ENCODE assay signal across 16 mouse cellular contexts in genomic region chr4:153633260-153633659, GRCm38 (mm10).
DNase-seq lines count a peak whose midpoint lies in the region; ATAC-seq lines count a peak whose summit lies in the region.
"Had no signal": no experiment of that assay in that cellular context is flagged by ENCODE, and none has a peak within 500 bp of the region (broad histone marks: within the 10 kb centered on the region; RNA-seq: fewer than 3 reads in every experiment).

No protein-coding gene starts in this region.

- no peaks in the 10 kb centered on the region for H3K36me3 ChIP-seq in midbrain, embryonic 13.5 days
- H3K36me3 ChIP-seq in midbrain, embryonic 10.5 days, result no peaks in the 10 kb centered on the region
- H3K36me3 ChIP-seq in embryonic facial prominence, embryonic 10.5 days (replicated peaks), result no peaks in the 10 kb centered on the region
- no peaks in the 10 kb centered on the region for H3K36me3 ChIP-seq in hindbrain, embryonic 13.5 days
- H3K36me3 ChIP-seq: limb, embryonic 10.5 days; liver, embryonic 13.5 days had no signal

- peaks cover 34% of the 10 kb centered on the region for H3K4me1 ChIP-seq in midbrain, embryonic 13.5 days (replicated peaks)
- H3K4me1 ChIP-seq in midbrain, embryonic 10.5 days, result peaks cover 30% of the 10 kb centered on the region
- 0 out of 2 replicates have a peak, but pooled peaks cover 2% of the 10 kb centered on the region for H3K4me1 ChIP-seq in embryonic facial prominence, embryonic 10.5 days
- peaks cover 38% of the 10 kb centered on the region for H3K4me1 ChIP-seq in hindbrain, embryonic 13.5 days (replicated peaks)
- H3K4me1 ChIP-seq: limb, embryonic 10.5 days; liver, embryonic 13.5 days had no signal

- H3K9ac ChIP-seq in midbrain, embryonic 13.5 days (replicated peaks), result 0 out of 2 replicates have a peak overlapping the region, but pooled peaks have one; percentile 36
- H3K9ac ChIP-seq in hindbrain, embryonic 13.5 days, result no peak overlapping the region
- H3K9ac ChIP-seq: liver, embryonic 13.5 days had no signal

- DNase-seq in midbrain, embryonic 10.5 days (ENCODE audit: low spot score), result no peak
- peak; percentile 12 for DNase-seq in embryonic facial prominence, embryonic 10.5 days (ENCODE audit: low spot score)
- peak; percentile 26 for DNase-seq in right cerebral cortex, postnatal 4 days
- DNase-seq in gastrocnemius, adult 18-20 months (ENCODE audit: low spot score), result no peak
- DNase-seq in thymus, postnatal 0 days (ENCODE audit: low spot score), result no peak
- DNase-seq: adrenal gland, adult 2 months; cerebellum, postnatal 25 days; liver, embryonic 13.5 days; lung, postnatal 10 days; thymus, adult 2 months had no signal

- no peak overlapping the region for H3K4me2 ChIP-seq in midbrain, embryonic 13.5 days (replicated peaks)
- no peak overlapping the region for H3K4me2 ChIP-seq in hindbrain, embryonic 13.5 days
- H3K4me2 ChIP-seq: liver, embryonic 13.5 days had no signal

- H3K9me3 ChIP-seq in midbrain, embryonic 13.5 days, result 0 out of 2 replicates have a peak, but pooled peaks cover 5% of the 10 kb centered on the region
- H3K9me3 ChIP-seq in midbrain, embryonic 10.5 days (replicated peaks), result no peaks in the 10 kb centered on the region
- H3K9me3 ChIP-seq in embryonic facial prominence, embryonic 10.5 days, result 0 out of 2 replicates have a peak, but pooled peaks cover 5% of the 10 kb centered on the region
- H3K9me3 ChIP-seq in hindbrain, embryonic 13.5 days, result no peaks in the 10 kb centered on the region
- H3K9me3 ChIP-seq: limb, embryonic 10.5 days; liver, embryonic 13.5 days had no signal

- no peak for ATAC-seq in midbrain, embryonic 13.5 days
- ATAC-seq in hindbrain, embryonic 13.5 days (ENCODE audit: low FRiP score), result no peak
- ATAC-seq: CD4-positive, CD25-positive, alpha-beta regulatory T cell, adult 4 months; inflammation-experienced regulatory T-cells, adult 6 months had no signal

- no peak overlapping the region for H3K4me3 ChIP-seq in midbrain, embryonic 13.5 days (replicated peaks)
- no peak overlapping the region for H3K4me3 ChIP-seq in midbrain, embryonic 10.5 days
- H3K4me3 ChIP-seq in embryonic facial prominence, embryonic 10.5 days, result no peak overlapping the region
- no peak overlapping the region for H3K4me3 ChIP-seq in hindbrain, embryonic 13.5 days
- H3K4me3 ChIP-seq: limb, embryonic 10.5 days; liver, embryonic 13.5 days had no signal

- H3K27ac ChIP-seq in midbrain, embryonic 13.5 days, result peak overlapping the region; percentile 65
- no peak overlapping the region for H3K27ac ChIP-seq in midbrain, embryonic 10.5 days (replicated peaks)
- no peak overlapping the region for H3K27ac ChIP-seq in embryonic facial prominence, embryonic 10.5 days (replicated peaks)
- H3K27ac ChIP-seq in hindbrain, embryonic 13.5 days, result peak overlapping the region; percentile 70; the same call in 1 of the 2 replicates
- H3K27ac ChIP-seq: kidney, postnatal 0 days; limb, embryonic 10.5 days; liver, embryonic 13.5 days had no signal

- H3K27me3 ChIP-seq in midbrain, embryonic 13.5 days, result no peaks in the 10 kb centered on the region
- H3K27me3 ChIP-seq in midbrain, embryonic 10.5 days (ENCODE audit: low read depth, poor library complexity, severe bottlenecking), result peaks cover 16% of the 10 kb centered on the region
- 0 out of 2 replicates have a peak, but pooled peaks cover 12% of the 10 kb centered on the region for H3K27me3 ChIP-seq in embryonic facial prominence, embryonic 10.5 days (replicated peaks; ENCODE audit: low read depth, poor library complexity, severe bottlenecking)
- no peaks in the 10 kb centered on the region for H3K27me3 ChIP-seq in hindbrain, embryonic 13.5 days
- H3K27me3 ChIP-seq: liver, embryonic 13.5 days had no signal

- 1% methylated on average over 5 of the region's 5 CpGs for WGBS in midbrain, embryonic 13.5 days
- 8% methylated on average over 5 of the region's 5 CpGs for WGBS in midbrain, embryonic 10.5 days
- 14% methylated on average over 5 of the region's 5 CpGs for WGBS in embryonic facial prominence, embryonic 10.5 days
- WGBS in hindbrain, embryonic 13.5 days, result 7% methylated on average over 5 of the region's 5 CpGs

Comparison
In these comparisons a context has a peak if more than half of its experiments do, and no peak if none do; other contexts are left out.
1. H3K27ac ChIP-seq: peak in midbrain, embryonic 13.5 days (single experiment) and hindbrain, embryonic 13.5 days (single experiment); none in midbrain, embryonic 10.5 days (single experiment) and embryonic facial prominence, embryonic 10.5 days (single experiment).
2. DNase-seq: peak in embryonic facial prominence, embryonic 10.5 days (single experiment) and right cerebral cortex, postnatal 4 days (single experiment); none in midbrain, embryonic 10.5 days (single experiment), gastrocnemius, adult 18-20 months (single experiment) and thymus, postnatal 0 days (single experiment).